8 mouse cellular contexts compared by ENCODE assay signal in the genomic region with DNA sequence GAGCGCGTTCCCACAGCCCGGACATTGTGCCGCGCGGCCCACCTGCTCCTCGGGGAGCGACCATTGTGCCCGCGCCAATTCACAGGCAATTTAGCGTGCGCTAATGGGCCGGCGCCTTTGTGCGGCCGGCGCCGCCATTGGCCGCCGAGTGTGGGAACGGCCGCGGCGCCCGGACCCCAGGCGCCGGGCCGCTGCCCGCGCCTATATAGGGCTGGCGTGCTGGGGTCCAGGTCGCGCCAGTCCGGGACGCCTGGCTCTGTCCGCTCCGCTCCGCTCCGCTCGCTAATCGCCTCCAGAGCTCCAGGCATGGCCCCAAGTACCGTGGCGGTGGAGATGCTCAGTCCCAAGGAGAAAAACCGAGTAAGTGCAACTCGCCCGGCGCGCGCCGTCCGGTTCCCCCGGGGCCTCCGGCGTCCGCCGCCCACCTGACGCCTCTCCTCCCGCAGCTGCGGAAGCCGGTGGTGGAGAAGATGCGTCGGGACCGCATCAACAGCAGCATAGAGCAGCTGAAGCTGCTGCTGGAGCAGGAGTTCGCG. TPM values are rescaled to one million over a fixed set of nuclear protein-coding genes. Genes with fewer than 3 reads are reported as not detected.
DNase-seq lines count a peak whose midpoint lies in the region; ATAC-seq and TF ChIP-seq lines count a peak whose summit lies in the region.

A gene (plus strand): TSS at position 234 of the 536 bp plus-strand sequence.

- DNase-seq in cerebellum, adult 2 months = peak; percentile 49 to 67
- DNase-seq in spleen, postnatal 36 days (ENCODE audit: low spot score in 2 of 2) = peak; percentile 37 to 39
- no peak for DNase-seq in spleen, postnatal 10 days (ENCODE audit: low spot score in 2 of 2)
- DNase-seq in right cerebral cortex, adult 18-20 months = peak; percentile 63
- no peak for DNase-seq in yolk sac, embryonic 10.5 days (ENCODE audit: low spot score)

- no peak for ATAC-seq in cerebellum, adult (ENCODE audit: insufficient number of reproducible peaks, low FRiP score, low TSS enrichment)
- peak; percentile 55 for ATAC-seq in hindbrain, embryonic 13.5 days (ENCODE audit: low FRiP score)
- ATAC-seq in limb, embryonic 13.5 days (ENCODE audit: low FRiP score, low read depth) = no peak

- H3K27ac ChIP-seq in cerebellum, adult 2 months (ENCODE audit: insufficient read depth, low read length) = no peak within 1 kb of the TSS
- peak within 1 kb of the TSS; percentile 97 for H3K27ac ChIP-seq in hindbrain, embryonic 13.5 days
- H3K27ac ChIP-seq in limb, embryonic 13.5 days = no peak within 1 kb of the TSS

- TF ChIP-seq POLR2A in cerebellum, adult 2 months (IDR thresholded peaks at IDR 0.05; ENCODE audit: borderline replicate concordance, insufficient read depth, low read length) = no peak

- H3K9me3 ChIP-seq in hindbrain, embryonic 13.5 days = no peaks in the 10 kb centered on the region
- no peaks in the 10 kb centered on the region for H3K9me3 ChIP-seq in limb, embryonic 13.5 days

- H3K4me3 ChIP-seq in cerebellum, adult 2 months (replicated peaks; ENCODE audit: insufficient read depth, low read depth, low read length) = peak within 1 kb of the TSS; percentile 56
- H3K4me3 ChIP-seq in hindbrain, embryonic 13.5 days = peak within 1 kb of the TSS; percentile 78
- H3K4me3 ChIP-seq in limb, embryonic 13.5 days = peak within 1 kb of the TSS; percentile 47

- peak within 1 kb of the TSS; percentile 90 for H3K9ac ChIP-seq in hindbrain, embryonic 13.5 days
- peak within 1 kb of the TSS; percentile 62 for H3K9ac ChIP-seq in limb, embryonic 13.5 days

- H3K27me3 ChIP-seq in cerebellum, adult 2 months (ENCODE audit: control insufficient read depth, insufficient read depth, low read length) = no peaks in the 10 kb centered on the region
- H3K27me3 ChIP-seq in hindbrain, embryonic 13.5 days = peaks cover 42% of the 10 kb centered on the region
- H3K27me3 ChIP-seq in limb, embryonic 13.5 days = peaks cover 75% of the 10 kb centered on the region

- H3K36me3 ChIP-seq in hindbrain, embryonic 13.5 days = no peaks in the 10 kb centered on the region
- no peaks in the 10 kb centered on the region for H3K36me3 ChIP-seq in limb, embryonic 13.5 days

- peaks cover 28% of the 10 kb centered on the region for H3K4me1 ChIP-seq in cerebellum, adult 2 months (ENCODE audit: control insufficient read depth, insufficient read depth, low read length)
- peaks cover 81% of the 10 kb centered on the region for H3K4me1 ChIP-seq in hindbrain, embryonic 13.5 days (replicated peaks)
- H3K4me1 ChIP-seq in limb, embryonic 13.5 days = peaks cover 68% of the 10 kb centered on the region

- WGBS in cerebellum, adult 2 months = under 1% methylated on average over 65 of the region's 65 CpGs
- WGBS in hindbrain, embryonic 13.5 days = under 1% methylated on average over 60 of the region's 65 CpGs
- under 1% methylated on average over 65 of the region's 65 CpGs for WGBS in limb, embryonic 13.5 days

- peak within 1 kb of the TSS; percentile 89 for H3K4me2 ChIP-seq in hindbrain, embryonic 13.5 days
- H3K4me2 ChIP-seq in limb, embryonic 13.5 days (replicated peaks) = peak within 1 kb of the TSS; percentile 82

- no peak for TF ChIP-seq CTCF in cerebellum, adult 2 months (IDR thresholded peaks at IDR 0.05; ENCODE audit: borderline replicate concordance, insufficient read depth, low read depth, low read length)

RNA-seq across cellular contexts. Expression of the gene that starts here (rescaled TPM):
- polyA plus RNA-seq in cerebellum, adult 2 months (2012; rRNA removed) = 4.6 and 4.8 TPM in 2 replicates
- 154 and 185 TPM in 2 replicates for polyA plus RNA-seq in hindbrain, embryonic 13.5 days (2015; fragmentation: Nextera tagmentation; extraction: Ambion mirVana)
- 0.94 and 2.3 TPM in 2 replicates for polyA plus RNA-seq in limb, embryonic 13.5 days (2015; fragmentation: Nextera tagmentation; extraction: Ambion mirVana)

Comparison
In these comparisons a context has a peak if more than half of its experiments do, and no peak if none do; other contexts are left out.
1. RNA of the gene that starts here (polyA plus RNA-seq): 154 to 185 TPM in hindbrain, embryonic 13.5 days; 4.6 to 4.8 TPM in cerebellum, adult 2 months and 0.94 to 2.3 TPM in limb, embryonic 13.5 days; every median in the first group is over 10 times any median in the second.
2. DNase-seq: peak in cerebellum, adult 2 months (2 of 2), spleen, postnatal 36 days (2 of 2) and right cerebral cortex, adult 18-20 months (single experiment); none in spleen, postnatal 10 days (0 of 2) and yolk sac, embryonic 10.5 days (single experiment).
3. Peak in every context shown above with its lines, with median percentiles within 50 percentile points of each other: H3K4me3 ChIP-seq.